Mouse (Mus musculus): Measurements from ENCODE around the gene Dnmt3c. TPM values are rescaled to one million over a fixed set of nuclear protein-coding genes. Genes with fewer than 3 reads are reported as not detected.

The Dnmt3c gene
- total and polyA plus RNA-seq, 2 experiments from 2014 or later, result not detected

- Histone ChIP-seq H3K9me3 (ENCODE audit: low read length) (no peaks in the 10 kb centered on the region), H3K36me3 (ENCODE audit: insufficient read depth, low read length) (0 out of 2 replicates have a peak, but pooled peaks cover under 1% of the 10 kb centered on the region), H3K27me3 (ENCODE audit: insufficient read depth, low read length) (no peaks in the 10 kb centered on the region), H3K4me2 (ENCODE audit: low read depth, low read length, poor library complexity, severe bottlenecking) (peak overlapping the region; percentile 55), H3K27ac (ENCODE audit: low read depth, low read length) (no peak overlapping the region), H3K4me3 (ENCODE audit: low read depth, low read length) (peak overlapping the region; percentile 29; the same call in 1 of the 2 replicates), H3K4me1 (ENCODE audit: insufficient read depth, low read length) (no peaks in the 10 kb centered on the region), H3K9ac (replicated peaks; ENCODE audit: low read length, poor library complexity, severe bottlenecking) (no peak overlapping the region)
- WGBS, result 16% methylated on average over 23 of the region's 24 CpGs
- peak; percentile 48 for DNase-seq (ENCODE audit: low spot score)
- TF ChIP-seq CTCF (IDR thresholded peaks at IDR 0.05), result no peak
- peak; percentile 69 for ATAC-seq (ENCODE audit: low FRiP score)
Measured at GRCm38 (mm10) chr2:153778638-153779362, 82.3 kb downstream of the Dnmt3c start.

Other genes with a start within 250 kb of the Dnmt3c start
- gene 4930404H24Rik, start 203.9 kb upstream of the Dnmt3c start, total RNA-seq (2014; rRNA removed), result not detected in 2 replicates
- gene 4930404H24Rik, start 203.9 kb upstream of the Dnmt3c start, polyA plus RNA-seq (2015; fragmentation: Nextera tagmentation; extraction: Ambion mirVana), result not detected in 2 replicates
- gene Nol4l, start 166.7 kb upstream of the Dnmt3c start, total RNA-seq (2014; rRNA removed), result 73.1 and 97.7 TPM in 2 replicates
- 24.4 and 26.4 TPM in 2 replicates for gene Nol4l, start 166.7 kb upstream of the Dnmt3c start, polyA plus RNA-seq (2015; fragmentation: Nextera tagmentation; extraction: Ambion mirVana)
- gene Commd7, start 63.9 kb upstream of the Dnmt3c start, total RNA-seq (2014; rRNA removed), result 24.7 and 27.9 TPM in 2 replicates
- 103 TPM in 2 replicates for gene Commd7, start 63.9 kb upstream of the Dnmt3c start, polyA plus RNA-seq (2015; fragmentation: Nextera tagmentation; extraction: Ambion mirVana)
- gene Dnmt3b, start 47.2 kb upstream of the Dnmt3c start, total RNA-seq (2014; rRNA removed), result 4.2 and 5.3 TPM in 2 replicates
- 1.7 and 1.8 TPM in 2 replicates for gene Dnmt3b, start 47.2 kb upstream of the Dnmt3c start, polyA plus RNA-seq (2015; fragmentation: Nextera tagmentation; extraction: Ambion mirVana)
- 91.8 and 112 TPM in 2 replicates for gene Mapre1, start 44.6 kb downstream of the Dnmt3c start, total RNA-seq (2014; rRNA removed)
- gene Mapre1, start 44.6 kb downstream of the Dnmt3c start, polyA plus RNA-seq (2015; fragmentation: Nextera tagmentation; extraction: Ambion mirVana), result 346 and 372 TPM in 2 replicates
- gene Efcab8, start 83.3 kb downstream of the Dnmt3c start, total RNA-seq (2014; rRNA removed), result 0.24 TPM in 1 of 2 replicates, not detected in the other
- not detected in 2 replicates for gene Efcab8, start 83.3 kb downstream of the Dnmt3c start, polyA plus RNA-seq (2015; fragmentation: Nextera tagmentation; extraction: Ambion mirVana)
- gene Sun5, start 174.4 kb downstream of the Dnmt3c start, total RNA-seq (2014; rRNA removed), result not detected in 2 replicates
- gene Sun5, start 174.4 kb downstream of the Dnmt3c start, polyA plus RNA-seq (2015; fragmentation: Nextera tagmentation; extraction: Ambion mirVana), result not detected in 2 replicates
- 0.28 and 0.33 TPM in 2 replicates for gene Bpifb2, start 178.4 kb downstream of the Dnmt3c start, total RNA-seq (2014; rRNA removed)
- 0.28 and 0.34 TPM in 2 replicates for gene Bpifb2, start 178.4 kb downstream of the Dnmt3c start, polyA plus RNA-seq (2015; fragmentation: Nextera tagmentation; extraction: Ambion mirVana)
- gene Bpifb6, start 203.7 kb downstream of the Dnmt3c start, total RNA-seq (2014; rRNA removed), result 0.38 TPM in 1 of 2 replicates, not detected in the other
- gene Bpifb6, start 203.7 kb downstream of the Dnmt3c start, polyA plus RNA-seq (2015; fragmentation: Nextera tagmentation; extraction: Ambion mirVana), result 0.10 TPM in 1 of 2 replicates, not detected in the other
- 0.22 TPM in 1 of 2 replicates, not detected in the other for gene Bpifb3, start 221.6 kb downstream of the Dnmt3c start, total RNA-seq (2014; rRNA removed)
- not detected in 2 replicates for gene Bpifb3, start 221.6 kb downstream of the Dnmt3c start, polyA plus RNA-seq (2015; fragmentation: Nextera tagmentation; extraction: Ambion mirVana)
- gene Bpifb4, start 241.6 kb downstream of the Dnmt3c start, total RNA-seq (2014; rRNA removed), result not detected in 2 replicates
- not detected in 2 replicates for gene Bpifb4, start 241.6 kb downstream of the Dnmt3c start, polyA plus RNA-seq (2015; fragmentation: Nextera tagmentation; extraction: Ambion mirVana)